Mouse (Mus musculus): ENCODE data around the gene Ak4. TPM values are rescaled to one million over a fixed set of nuclear protein-coding genes. Genes with fewer than 3 reads are reported as not detected.
A peak's percentile ranks its signal among the peaks of the same experiment; 100 is the strongest.

The Ak4 gene
- polyA plus RNA-seq, 2 experiments = 3.5 to 6.5 TPM

GRCm38 (mm10) chr4:101508851-101509577 lies 89.9 kb downstream of the Ak4 start:
- WGBS (ENCODE audit: insufficient replicate concordance) = 10% methylated on average over 30 of the region's 30 CpGs
- ATAC-seq (ENCODE audit: insufficient read depth) = no peak
- Histone ChIP-seq H3K9ac (replicated peaks) (no peak overlapping the region), H3K9me3 (ENCODE audit: control insufficient read depth, low read length) (no peaks in the 10 kb centered on the region), H3K27me3 (ENCODE audit: control insufficient read depth, insufficient read depth, low read length) (peaks cover 5% of the 10 kb centered on the region), H3K4me1 (replicated peaks; ENCODE audit: control insufficient read depth in 2 of 2, insufficient read depth in 2 of 2, low read length in 1 of 2) (no peaks in the 10 kb centered on the region), H3K27ac (no peak overlapping the region), H3K4me3 (ENCODE audit: insufficient read depth in 1 of 2, low read depth in 2 of 2, low read length in 2 of 2) (peak overlapping the region in 1 of 2 experiments; percentile 15; a peak in 1 of 4 replicates), H3K4me2 (ENCODE audit: low read depth) (peak overlapping the region; percentile 44), H3K36me3 (replicated peaks; ENCODE audit: control insufficient read depth, insufficient read depth, low read depth) (no peaks in the 10 kb centered on the region)
- DNase-seq (ENCODE audit: low read depth in 3 of 3, low spot score in 3 of 3) = no peak
- TF ChIP-seq CTCF (IDR thresholded peaks at IDR 0.05; ENCODE audit: low read depth) (no peak), EP300 (IDR thresholded peaks at IDR 0.05; ENCODE audit: low read depth) (no peak)

GRCm38 (mm10) chr4:101510111-101510903 lies 91.2 kb downstream of the Ak4 start:
- Histone ChIP-seq H3K9me3 (ENCODE audit: control insufficient read depth, low read length) (no peaks in the 10 kb centered on the region), H3K4me1 (replicated peaks; ENCODE audit: control insufficient read depth in 2 of 2, insufficient read depth in 2 of 2, low read length in 1 of 2) (no peaks in the 10 kb centered on the region), H3K27me3 (ENCODE audit: control insufficient read depth, insufficient read depth, low read length) (peaks cover 5% of the 10 kb centered on the region), H3K36me3 (replicated peaks; ENCODE audit: control insufficient read depth, insufficient read depth, low read depth) (no peaks in the 10 kb centered on the region), H3K4me3 (ENCODE audit: insufficient read depth in 1 of 2, low read depth in 2 of 2, low read length in 2 of 2) (no peak overlapping the region), H3K27ac (no peak overlapping the region), H3K4me2 (ENCODE audit: low read depth) (no peak overlapping the region), H3K9ac (replicated peaks) (no peak overlapping the region)
- ATAC-seq (ENCODE audit: insufficient read depth) = no peak
- TF ChIP-seq EP300 (IDR thresholded peaks at IDR 0.05; ENCODE audit: low read depth) (no peak), CTCF (IDR thresholded peaks at IDR 0.05; ENCODE audit: low read depth) (no peak)
- WGBS (ENCODE audit: insufficient replicate concordance) = 42% methylated on average over 8 of the region's 8 CpGs
- DNase-seq (ENCODE audit: low read depth in 3 of 3, low spot score in 3 of 3) = no peak

- no peak overlapping the region for H3K9ac ChIP-seq (replicated peaks)
- WGBS (ENCODE audit: insufficient replicate concordance) = 41% methylated on average over 5 of the region's 5 CpGs
- no peak overlapping the region for H3K4me3 ChIP-seq (ENCODE audit: insufficient read depth in 1 of 2, low read depth in 2 of 2, low read length in 2 of 2)
- no peaks in the 10 kb centered on the region for H3K36me3 ChIP-seq (replicated peaks; ENCODE audit: control insufficient read depth, insufficient read depth, low read depth)
- no peak for DNase-seq (ENCODE audit: low read depth in 3 of 3, low spot score in 3 of 3)
- TF ChIP-seq EP300 (IDR thresholded peaks at IDR 0.05; ENCODE audit: low read depth) (no peak), CTCF (IDR thresholded peaks at IDR 0.05; ENCODE audit: low read depth) (no peak)
- H3K4me2 ChIP-seq (ENCODE audit: low read depth) = no peak overlapping the region
- no peaks in the 10 kb centered on the region for H3K9me3 ChIP-seq (ENCODE audit: control insufficient read depth, low read length)
- no peak for ATAC-seq (ENCODE audit: insufficient read depth)
- H3K27me3 ChIP-seq (ENCODE audit: control insufficient read depth, insufficient read depth, low read length) = peaks cover 5% of the 10 kb centered on the region
- H3K4me1 ChIP-seq (replicated peaks; ENCODE audit: control insufficient read depth in 2 of 2, insufficient read depth in 2 of 2, low read length in 1 of 2) = no peaks in the 10 kb centered on the region
- no peak overlapping the region for H3K27ac ChIP-seq
Measured at GRCm38 (mm10) chr4:101510904-101511210, 91.8 kb downstream of the Ak4 start.

GRCm38 (mm10) chr4:101511768-101512521 lies 92.9 kb downstream of the Ak4 start:
- no peak overlapping the region for H3K4me2 ChIP-seq (ENCODE audit: low read depth)

GRCm38 (mm10) chr4:101513251-101513650 lies 94.2 kb downstream of the Ak4 start:
- no peaks in the 10 kb centered on the region for H3K9me3 ChIP-seq (ENCODE audit: control insufficient read depth, low read length)
- no peak for TF ChIP-seq EP300 (IDR thresholded peaks at IDR 0.05; ENCODE audit: low read depth)
- TF ChIP-seq CTCF (IDR thresholded peaks at IDR 0.05; ENCODE audit: low read depth) = peak; percentile 4; the same call in 1 of the 2 replicates
- DNase-seq (ENCODE audit: low read depth in 3 of 3, low spot score in 3 of 3) = no peak
- no peak overlapping the region for H3K4me2 ChIP-seq (ENCODE audit: low read depth)
- WGBS (ENCODE audit: insufficient replicate concordance) = 70% methylated on average over 3 of the region's 3 CpGs
- H3K27ac ChIP-seq = no peak overlapping the region
- no peak for ATAC-seq (ENCODE audit: insufficient read depth)
- H3K27me3 ChIP-seq (ENCODE audit: control insufficient read depth, insufficient read depth, low read length) = peaks cover 5% of the 10 kb centered on the region
- no peak overlapping the region for H3K9ac ChIP-seq (replicated peaks)
- H3K4me3 ChIP-seq (ENCODE audit: insufficient read depth in 1 of 2, low read depth in 2 of 2, low read length in 2 of 2) = no peak overlapping the region
- H3K4me1 ChIP-seq (replicated peaks; ENCODE audit: control insufficient read depth in 2 of 2, insufficient read depth in 2 of 2, low read length in 1 of 2) = no peaks in the 10 kb centered on the region
- H3K36me3 ChIP-seq (replicated peaks; ENCODE audit: control insufficient read depth, insufficient read depth, low read depth) = no peaks in the 10 kb centered on the region

More at GRCm38 (mm10) chr4:101511768-101512521, 92.9 kb downstream of the Ak4 start:
- Histone ChIP-seq H3K9me3 (ENCODE audit: control insufficient read depth, low read length) (no peaks in the 10 kb centered on the region), H3K4me3 (ENCODE audit: insufficient read depth in 1 of 2, low read depth in 2 of 2, low read length in 2 of 2) (no peak overlapping the region), H3K4me1 (replicated peaks; ENCODE audit: control insufficient read depth in 2 of 2, insufficient read depth in 2 of 2, low read length in 1 of 2) (no peaks in the 10 kb centered on the region), H3K9ac (replicated peaks) (no peak overlapping the region), H3K36me3 (replicated peaks; ENCODE audit: control insufficient read depth, insufficient read depth, low read depth) (no peaks in the 10 kb centered on the region), H3K27me3 (ENCODE audit: control insufficient read depth, insufficient read depth, low read length) (peaks cover 5% of the 10 kb centered on the region), H3K27ac (no peak overlapping the region)
- TF ChIP-seq CTCF (IDR thresholded peaks at IDR 0.05; ENCODE audit: low read depth) (no peak), EP300 (IDR thresholded peaks at IDR 0.05; ENCODE audit: low read depth) (no peak)
- DNase-seq (ENCODE audit: low read depth in 3 of 3, low spot score in 3 of 3) (no peak), ATAC-seq (ENCODE audit: insufficient read depth) (no peak)
- WGBS (ENCODE audit: insufficient replicate concordance) = 67% methylated on average over 5 of the region's 5 CpGs

Data from liver, embryonic 14.5 days (tissue).